Mouse (Mus musculus) small intestine, adult 2 months (tissue): ENCODE data around the gene Map3k4.

Experiments used
- CTCF ChIP-seq: fragments of 200-500 bp; IDR thresholded peaks from 2 replicates; pipeline ENCODE4 v1.5.1; 2012; ENCODE audit warnings: low read depth, mild to moderate bottlenecking, control low read depth, inconsistent platforms, low read length, moderate library complexity, mixed read lengths; ENCODE audit not compliant: insufficient replicate concordance, insufficient read length; ENCODE audit errors: extremely low read depth
- POLR2A ChIP-seq: fragments of 200-500 bp; IDR thresholded peaks from 2 replicates; pipeline ENCODE4 v1.6.1; 2012; ENCODE audit warnings: low read depth, mild to moderate bottlenecking, control low read depth, inconsistent platforms, low read length, moderate library complexity

DNA sequence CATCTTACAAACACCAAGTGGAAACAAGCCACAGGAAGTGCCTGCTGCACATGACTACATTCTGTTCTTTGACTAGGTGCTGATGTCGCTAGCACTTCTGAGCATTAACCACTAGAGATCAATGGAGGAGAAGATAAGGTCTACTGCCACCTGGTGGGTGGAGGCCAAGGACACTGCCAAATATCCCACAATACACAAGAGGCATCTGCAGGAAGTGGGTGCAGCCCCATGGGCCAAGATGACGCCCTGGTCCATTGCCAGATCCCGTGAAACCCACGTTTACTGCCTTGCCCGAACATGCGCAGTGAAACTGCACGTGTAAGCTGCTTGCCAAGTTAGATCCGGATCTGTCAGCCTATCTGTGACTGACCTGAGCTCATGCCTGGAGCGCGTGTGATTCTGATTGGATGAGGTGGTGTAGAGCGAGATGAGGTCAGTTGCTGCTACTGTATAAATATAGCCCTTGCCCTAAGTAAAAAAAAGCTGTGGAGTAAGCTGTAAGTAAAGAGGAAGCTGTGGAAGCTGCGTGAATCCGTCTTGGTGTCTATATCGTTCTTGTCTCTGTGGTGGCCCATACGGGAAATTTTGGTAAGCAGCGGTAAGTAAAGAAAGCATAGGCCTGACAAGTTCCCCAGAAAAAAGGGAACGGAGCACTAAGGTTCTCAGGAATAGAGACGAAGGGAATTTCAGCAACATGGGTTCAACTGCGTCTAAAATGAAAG lies 68.7 kb downstream of the Map3k4 start:
- no peak for TF ChIP-seq CTCF
- TF ChIP-seq POLR2A, result no peak
